Mouse (Mus musculus): ENCODE data around the gene Fibp.

DNA sequence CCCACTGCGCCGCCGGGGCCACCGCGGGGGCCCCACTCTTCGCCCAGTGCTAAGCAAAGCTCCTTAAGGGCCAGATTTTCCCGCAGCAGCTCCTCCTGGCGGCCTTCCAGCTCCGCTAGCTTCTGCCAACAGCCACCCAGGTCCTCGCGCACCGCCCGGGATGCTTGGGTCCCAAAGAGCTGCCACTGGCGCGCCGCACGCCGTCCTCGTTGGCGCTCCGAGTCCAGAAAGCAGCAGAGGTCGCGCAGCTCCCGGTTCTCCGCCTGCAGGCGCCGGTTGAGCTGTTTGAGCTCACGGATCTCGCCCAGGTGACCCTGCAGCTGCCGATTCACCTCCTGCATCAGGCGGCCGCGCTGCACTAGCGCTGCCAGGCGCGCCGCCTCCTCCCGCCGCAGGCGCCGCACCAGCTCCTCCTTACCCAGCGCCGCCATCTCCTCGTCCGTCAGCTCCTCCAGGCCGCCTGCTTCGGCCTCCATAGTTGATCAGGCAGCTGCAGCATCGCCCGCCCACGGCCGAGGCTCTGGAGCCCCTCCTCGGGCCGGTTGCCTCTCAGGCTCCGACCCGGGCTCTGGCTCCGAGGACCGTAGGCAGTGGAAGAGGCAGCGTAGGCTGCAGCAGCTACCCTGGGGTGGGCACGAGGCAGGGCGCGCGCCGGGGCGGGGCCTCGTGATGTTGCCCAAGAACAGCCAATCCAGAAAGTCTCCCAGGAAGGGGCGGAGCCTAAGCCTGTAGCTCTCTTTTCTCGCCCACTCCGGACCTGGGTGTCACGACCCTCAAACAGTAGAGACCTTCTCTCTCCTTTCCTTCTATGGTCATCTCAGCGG, 3.3 kb upstream of the Fibp start:
- TF ChIP-seq POLR2A (IDR thresholded peaks at IDR 0.05; ENCODE audit: insufficient read depth, low read length) (peak; percentile 85), CTCF (IDR thresholded peaks at IDR 0.05; ENCODE audit: low read depth, low read length) (no peak)

Data from ES-Bruce4 (cell line).